Comparison of ENCODE assay signal across 22 mouse cellular contexts in genomic region chr4:153573180-153573769, GRCm38 (mm10).
A peak's percentile ranks its signal among the peaks of the same experiment; 100 is the strongest.
DNase-seq lines count a peak whose midpoint lies in the region; ATAC-seq and TF ChIP-seq lines count a peak whose summit lies in the region.
"Had no signal": no experiment of that assay in that cellular context is flagged by ENCODE, and none has a peak within 500 bp of the region (broad histone marks: within the 10 kb centered on the region; RNA-seq: fewer than 3 reads in every experiment).

No protein-coding gene starts in this region.

- no peaks in the 10 kb centered on the region for H3K27me3 ChIP-seq in forebrain, postnatal 0 days (ENCODE audit: insufficient read depth, low read length)
- H3K27me3 ChIP-seq in forebrain, embryonic 15.5 days: no peaks in the 10 kb centered on the region
- H3K27me3 ChIP-seq: midbrain, embryonic 15.5 days; neural tube, embryonic 13.5 days had no signal

- no peak overlapping the region for H3K4me3 ChIP-seq in forebrain, postnatal 0 days (ENCODE audit: low read depth, low read length)
- H3K4me3 ChIP-seq in forebrain, embryonic 15.5 days: no peak overlapping the region
- H3K4me3 ChIP-seq: heart, embryonic 15.5 days; hindbrain, embryonic 13.5 days; midbrain, embryonic 15.5 days; myocyte; neural tube, embryonic 13.5 days had no signal

- 0 out of 2 replicates have a peak, but pooled peaks have one; percentile 20 for ATAC-seq in forebrain, postnatal 0 days
- ATAC-seq in forebrain, embryonic 15.5 days (replicated peaks): no peak
- no peak for ATAC-seq in megakaryocyte progenitor cell, adult 5-6 weeks (replicated peaks; ENCODE audit: poor library complexity)
- ATAC-seq: liver, postnatal 0 days; midbrain, embryonic 15.5 days had no signal

- H3K27ac ChIP-seq in forebrain, postnatal 0 days (ENCODE audit: low read depth, low read length): no peak overlapping the region
- no peak overlapping the region for H3K27ac ChIP-seq in forebrain, embryonic 15.5 days (replicated peaks)
- H3K27ac ChIP-seq: heart, embryonic 15.5 days; hindbrain, embryonic 13.5 days; kidney, postnatal 0 days; midbrain, embryonic 15.5 days; neural tube, embryonic 13.5 days had no signal

- TF ChIP-seq CTCF in forebrain, postnatal 0 days (IDR thresholded peaks at IDR 0.05; ENCODE audit: low read depth): no peak

- no peak overlapping the region for H3K9ac ChIP-seq in forebrain, postnatal 0 days
- no peak overlapping the region for H3K9ac ChIP-seq in forebrain, embryonic 15.5 days (replicated peaks)
- H3K9ac ChIP-seq: heart, embryonic 15.5 days; hindbrain, embryonic 13.5 days; liver, postnatal 0 days; midbrain, embryonic 15.5 days; neural tube, embryonic 13.5 days had no signal

- WGBS in forebrain, postnatal 0 days: 49% methylated on average over 9 of the region's 9 CpGs
- WGBS in forebrain, embryonic 15.5 days: 53% methylated on average over 9 of the region's 9 CpGs

- DNase-seq in adrenal gland, adult (ENCODE audit: inconsistent age in 2 of 2, low spot score in 1 of 2): peak; percentile 17 to 54
- DNase-seq in adrenal gland, adult 18-20 months (ENCODE audit: low spot score in 2 of 2): no peak
- no peak for DNase-seq in forebrain, postnatal 0 days
- DNase-seq in retina, postnatal 1 day: peak; percentile 27
- no peak for DNase-seq in retina, embryonic 14.5 days (ENCODE audit: low spot score)
- DNase-seq in adrenal gland, postnatal 36 days: peak; percentile 40 to 44
- DNase-seq: cerebellum, adult 8-10 months; heart, postnatal 36 days; kidney, adult 11 months; liver, postnatal 0 days; lung, postnatal 14 days; right cerebral cortex, postnatal 14 days; spleen, adult 18-20 months; thymus, postnatal 14 days had no signal

- no peak overlapping the region for H3K4me2 ChIP-seq in forebrain, postnatal 0 days (ENCODE audit: low read depth)
- no peak overlapping the region for H3K4me2 ChIP-seq in forebrain, embryonic 15.5 days (replicated peaks)
- H3K4me2 ChIP-seq: heart, embryonic 15.5 days; hindbrain, embryonic 13.5 days; midbrain, embryonic 15.5 days; neural tube, embryonic 13.5 days had no signal

- H3K9me3 ChIP-seq in forebrain, postnatal 0 days (ENCODE audit: low read length): no peaks in the 10 kb centered on the region
- H3K9me3 ChIP-seq in forebrain, embryonic 15.5 days: no peaks in the 10 kb centered on the region
- H3K9me3 ChIP-seq: heart, embryonic 15.5 days; hindbrain, embryonic 13.5 days; midbrain, embryonic 15.5 days; neural tube, embryonic 13.5 days had no signal

- H3K4me1 ChIP-seq in forebrain, postnatal 0 days (ENCODE audit: insufficient read depth): no peaks in the 10 kb centered on the region
- 0 out of 2 replicates have a peak, but pooled peaks cover under 1% of the 10 kb centered on the region for H3K4me1 ChIP-seq in forebrain, embryonic 15.5 days
- H3K4me1 ChIP-seq: heart, embryonic 15.5 days had no signal

- no peaks in the 10 kb centered on the region for H3K36me3 ChIP-seq in forebrain, postnatal 0 days (ENCODE audit: insufficient read depth)
- no peaks in the 10 kb centered on the region for H3K36me3 ChIP-seq in forebrain, embryonic 15.5 days
- H3K36me3 ChIP-seq: heart, embryonic 15.5 days; hindbrain, embryonic 13.5 days; midbrain, embryonic 15.5 days; neural tube, embryonic 13.5 days had no signal

Comparison
In these comparisons a context has a peak if more than half of its experiments do, and no peak if none do; other contexts are left out.
1. DNase-seq: peak in adrenal gland, adult (2 of 2), retina, postnatal 1 day (single experiment) and adrenal gland, postnatal 36 days (2 of 2); none in adrenal gland, adult 18-20 months (0 of 2), forebrain, postnatal 0 days (single experiment) and retina, embryonic 14.5 days (single experiment).